Mouse (Mus musculus) embryo, embryonic 10 days (tissue): ENCODE measurements around the gene Slc50a1.

Experiments used
- DNase-seq: peaks from one replicate; pipeline ENCODE4 v3.0.0-alpha.2; 2015; ENCODE audit warnings: low spot score

Slc50a1 gene

GRCm38 (mm10) chr3:89262417-89262816 lies 8.0 kb downstream of the Slc50a1 start:
- DNase-seq: no peak

- no peak for DNase-seq
These were observed 10.2 kb downstream of the Slc50a1 start for GRCm38 (mm10) chr3:89260211-89260610.

- DNase-seq: no peak
These were observed 11.3 kb downstream of the Slc50a1 start, which contains the start of gene Dpm3 for GRCm38 (mm10) chr3:89259076-89259475. Gene Dpm3, plus strand, starts transcription at chr3:89259358.

- no peak for DNase-seq
These were observed 14.2 kb downstream of the Slc50a1 start for GRCm38 (mm10) chr3:89256177-89256576.

- no peak for DNase-seq
These were observed 15.4 kb downstream of the Slc50a1 start for GRCm38 (mm10) chr3:89254994-89255393.

- DNase-seq: peak; percentile 79
These were observed 18.9 kb downstream of the Slc50a1 start for GRCm38 (mm10) chr3:89251365-89251895.

- DNase-seq: peak; percentile 84
These were observed 19.8 kb downstream of the Slc50a1 start for GRCm38 (mm10) chr3:89250435-89251040.

- no peak for DNase-seq
These were observed 22.9 kb downstream of the Slc50a1 start for GRCm38 (mm10) chr3:89247466-89247865.

- peak; percentile 96 for DNase-seq
These were observed 23.9 kb downstream of the Slc50a1 start, which contains the start of gene Trim46 for GRCm38 (mm10) chr3:89246261-89247100. Gene Trim46, minus strand, starts transcription at chr3:89246309.

GRCm38 (mm10) chr3:89245688-89246171 lies 24.6 kb downstream of the Slc50a1 start, which contains the start of gene Krtcap2:
Gene Krtcap2, plus strand, starts transcription at chr3:89245966.
- DNase-seq: no peak

GRCm38 (mm10) chr3:89244982-89245687 lies 25.2 kb downstream of the Slc50a1 start:
- DNase-seq: no peak

- DNase-seq: no peak
These were observed 26.0 kb downstream of the Slc50a1 start for GRCm38 (mm10) chr3:89244158-89244981.

GRCm38 (mm10) chr3:89243609-89244008 lies 26.8 kb downstream of the Slc50a1 start:
- DNase-seq: peak; percentile 80

- DNase-seq: peak; percentile 77
These were observed 28.0 kb downstream of the Slc50a1 start for GRCm38 (mm10) chr3:89242331-89242895.

GRCm38 (mm10) chr3:89238494-89238893 lies 31.9 kb downstream of the Slc50a1 start:
- no peak for DNase-seq

- no peak for DNase-seq
These were observed 32.7 kb downstream of the Slc50a1 start for GRCm38 (mm10) chr3:89237682-89238081.

GRCm38 (mm10) chr3:89236516-89236915 lies 33.9 kb downstream of the Slc50a1 start:
- no peak for DNase-seq

GRCm38 (mm10) chr3:89233562-89234110 lies 36.7 kb downstream of the Slc50a1 start:
- DNase-seq: no peak

- no peak for DNase-seq
These were observed 37.8 kb downstream of the Slc50a1 start for GRCm38 (mm10) chr3:89232614-89233013.

GRCm38 (mm10) chr3:89231772-89232275 lies 38.5 kb downstream of the Slc50a1 start:
- DNase-seq: no peak
